In the genomic region with DNA sequence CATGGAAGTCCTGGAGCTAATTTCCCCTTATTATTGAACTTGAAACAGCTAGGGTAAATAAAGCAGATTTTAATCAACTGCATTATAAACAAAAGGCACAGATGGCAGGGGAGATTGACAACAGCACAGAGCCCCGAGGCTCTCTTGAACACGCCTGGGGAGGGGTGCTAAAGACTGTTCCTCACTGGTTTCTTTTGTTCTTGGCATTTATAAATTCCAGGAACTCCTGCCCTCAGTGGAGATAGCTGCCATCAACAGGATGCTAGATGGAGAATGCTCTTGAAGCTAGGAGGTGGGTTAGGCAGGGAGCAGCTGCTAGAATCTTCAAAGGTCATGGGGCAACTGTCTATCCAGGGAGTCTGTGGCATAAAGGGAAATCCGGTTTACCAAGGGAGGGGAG, we compare ENCODE assay signal across 25 mouse cellular contexts.
DNase-seq lines count a peak whose midpoint lies in the region; ATAC-seq and TF ChIP-seq lines count a peak whose summit lies in the region.
"Had no signal": no experiment of that assay in that cellular context is flagged by ENCODE, and none has a peak within 500 bp of the region (broad histone marks: within the 10 kb centered on the region; RNA-seq: fewer than 3 reads in every experiment).

No protein-coding gene starts in this region.

- DNase-seq in hindbrain, embryonic 10.5 days (ENCODE audit: low spot score) = no peak
- DNase-seq in hindbrain, postnatal 0 days (ENCODE audit: low spot score) = no peak
- DNase-seq in brain, embryonic 14.5 days (ENCODE audit: low read depth) = peak; percentile 75
- peak; percentile 57 for DNase-seq in lung, embryonic 14.5 days
- DNase-seq in lung, postnatal 25 days (ENCODE audit: low spot score) = peak; percentile 74
- no peak for DNase-seq in left cerebral cortex, postnatal 14 days (ENCODE audit: low spot score in 2 of 2)
- DNase-seq in midbrain, postnatal 0 days (ENCODE audit: low spot score) = no peak
- DNase-seq in urinary bladder, postnatal 14 days (ENCODE audit: low spot score) = no peak
- DNase-seq: adrenal gland, postnatal 10 days; cerebellum, adult 8-10 months; gastrocnemius, postnatal 14 days; heart, adult 18-20 months; heart, postnatal 14 days; kidney, adult 2 months; kidney, postnatal 14 days; liver, postnatal 0 days; thymus, adult 18-20 months; thymus, postnatal 4 days had no signal

- H3K27me3 ChIP-seq in hindbrain, embryonic 10.5 days (ENCODE audit: insufficient read depth, poor library complexity, severe bottlenecking) = peaks cover 6% of the 10 kb centered on the region; the same call in 1 of the 2 replicates
- no peaks in the 10 kb centered on the region for H3K27me3 ChIP-seq in hindbrain, postnatal 0 days (ENCODE audit: insufficient read depth, low read length)
- no peaks in the 10 kb centered on the region for H3K27me3 ChIP-seq in lung, embryonic 14.5 days (ENCODE audit: insufficient read depth, low read length)
- H3K27me3 ChIP-seq in midbrain, postnatal 0 days (ENCODE audit: insufficient read depth, low read length) = 0 out of 2 replicates have a peak, but pooled peaks cover 4% of the 10 kb centered on the region
- H3K27me3 ChIP-seq: heart, embryonic 13.5 days; hindbrain, embryonic 13.5 days; limb, embryonic 12.5 days; midbrain, embryonic 15.5 days; Patski; stomach, embryonic 15.5 days had no signal

- H3K4me3 ChIP-seq in hindbrain, embryonic 10.5 days = no peak overlapping the region
- H3K4me3 ChIP-seq in hindbrain, postnatal 0 days (ENCODE audit: low read length) = no peak overlapping the region
- H3K4me3 ChIP-seq in lung, embryonic 14.5 days (ENCODE audit: low read depth, low read length) = no peak overlapping the region
- H3K4me3 ChIP-seq in midbrain, postnatal 0 days (ENCODE audit: low read depth, low read length) = no peak overlapping the region
- H3K4me3 ChIP-seq: heart, embryonic 13.5 days; hindbrain, embryonic 13.5 days; limb, embryonic 12.5 days; midbrain, embryonic 15.5 days; stomach, embryonic 15.5 days had no signal

- no peaks in the 10 kb centered on the region for H3K36me3 ChIP-seq in hindbrain, embryonic 10.5 days
- no peaks in the 10 kb centered on the region for H3K36me3 ChIP-seq in hindbrain, postnatal 0 days (ENCODE audit: insufficient read depth, low read length)
- no peaks in the 10 kb centered on the region for H3K36me3 ChIP-seq in lung, embryonic 14.5 days (ENCODE audit: insufficient read depth)
- H3K36me3 ChIP-seq in midbrain, postnatal 0 days (ENCODE audit: insufficient read depth, low read length) = no peaks in the 10 kb centered on the region
- H3K36me3 ChIP-seq: heart, embryonic 13.5 days; hindbrain, embryonic 13.5 days; limb, embryonic 12.5 days; midbrain, embryonic 15.5 days; stomach, embryonic 15.5 days had no signal

- H3K4me1 ChIP-seq in hindbrain, embryonic 10.5 days (replicated peaks) = peaks cover 22% of the 10 kb centered on the region
- 0 out of 2 replicates have a peak, but pooled peaks cover 4% of the 10 kb centered on the region for H3K4me1 ChIP-seq in hindbrain, postnatal 0 days (ENCODE audit: insufficient read depth, low read length)
- H3K4me1 ChIP-seq in lung, embryonic 14.5 days (ENCODE audit: insufficient read depth) = no peaks in the 10 kb centered on the region
- H3K4me1 ChIP-seq in midbrain, postnatal 0 days (ENCODE audit: insufficient read depth, low read length) = no peaks in the 10 kb centered on the region
- H3K4me1 ChIP-seq: heart, embryonic 13.5 days; stomach, embryonic 15.5 days had no signal

- no peak for TF ChIP-seq POLR2A in brain, embryonic 14.5 days (IDR thresholded peaks at IDR 0.05; ENCODE audit: borderline replicate concordance, extremely low read depth, insufficient read depth, insufficient read length, poor library complexity, severe bottlenecking)

- H3K9me3 ChIP-seq in hindbrain, embryonic 10.5 days = no peaks in the 10 kb centered on the region
- no peaks in the 10 kb centered on the region for H3K9me3 ChIP-seq in hindbrain, postnatal 0 days (ENCODE audit: low read length)
- H3K9me3 ChIP-seq in lung, embryonic 14.5 days (ENCODE audit: low read depth, low read length) = no peaks in the 10 kb centered on the region
- no peaks in the 10 kb centered on the region for H3K9me3 ChIP-seq in midbrain, postnatal 0 days (ENCODE audit: low read length)
- H3K9me3 ChIP-seq: heart, embryonic 13.5 days; hindbrain, embryonic 13.5 days; limb, embryonic 12.5 days; midbrain, embryonic 15.5 days; stomach, embryonic 15.5 days had no signal

- no peak overlapping the region for H3K4me2 ChIP-seq in hindbrain, postnatal 0 days (ENCODE audit: low read depth, low read length)
- H3K4me2 ChIP-seq in lung, embryonic 14.5 days = no peak overlapping the region
- H3K4me2 ChIP-seq in midbrain, postnatal 0 days (ENCODE audit: low read depth, low read length, poor library complexity, severe bottlenecking) = no peak overlapping the region
- H3K4me2 ChIP-seq: heart, embryonic 13.5 days; hindbrain, embryonic 13.5 days; limb, embryonic 12.5 days; liver, embryonic 11.5 days; midbrain, embryonic 15.5 days; stomach, embryonic 15.5 days had no signal

- TF ChIP-seq CTCF in hindbrain, postnatal 0 days (IDR thresholded peaks at IDR 0.05; ENCODE audit: low read depth) = no peak
- TF ChIP-seq CTCF in brain, embryonic 14.5 days (IDR thresholded peaks at IDR 0.05; ENCODE audit: borderline replicate concordance, extremely low read depth, insufficient read depth, insufficient read length) = no peak
- TF ChIP-seq CTCF in lung, embryonic 14.5 days (IDR thresholded peaks at IDR 0.05; ENCODE audit: low read depth) = no peak
- no peak for TF ChIP-seq CTCF in midbrain, postnatal 0 days (IDR thresholded peaks at IDR 0.05)

- H3K27ac ChIP-seq in hindbrain, embryonic 10.5 days = 0 out of 2 replicates have a peak overlapping the region, but pooled peaks have one; percentile 40
- H3K27ac ChIP-seq in hindbrain, postnatal 0 days = no peak overlapping the region
- H3K27ac ChIP-seq in lung, embryonic 14.5 days (ENCODE audit: low read depth) = no peak overlapping the region
- no peak overlapping the region for H3K27ac ChIP-seq in midbrain, postnatal 0 days (ENCODE audit: low read depth, low read length)
- H3K27ac ChIP-seq: heart, embryonic 13.5 days; hindbrain, embryonic 13.5 days; limb, embryonic 12.5 days; midbrain, embryonic 15.5 days; stomach, embryonic 15.5 days had no signal

- ATAC-seq in hindbrain, postnatal 0 days = no peak
- peak; percentile 68 for ATAC-seq in lung, embryonic 14.5 days (ENCODE audit: insufficient read depth)
- no peak for ATAC-seq in midbrain, postnatal 0 days (ENCODE audit: low FRiP score)
- ATAC-seq: liver, postnatal 0 days; midbrain, embryonic 15.5 days; Patski had no signal

- intact Hi-C loops in left cerebral cortex, postnatal 14 days (cut with DNase I) = no loop called here

- H3K9ac ChIP-seq in hindbrain, postnatal 0 days (replicated peaks; ENCODE audit: low read length) = no peak overlapping the region
- H3K9ac ChIP-seq in lung, embryonic 14.5 days = no peak overlapping the region
- no peak overlapping the region for H3K9ac ChIP-seq in midbrain, postnatal 0 days (replicated peaks; ENCODE audit: low read length, poor library complexity, severe bottlenecking)
- H3K9ac ChIP-seq: heart, embryonic 13.5 days; hindbrain, embryonic 13.5 days; limb, embryonic 12.5 days; liver, postnatal 0 days; midbrain, embryonic 15.5 days; stomach, embryonic 15.5 days had no signal

- WGBS in hindbrain, embryonic 10.5 days = 45% methylated on average over 3 of the region's 3 CpGs
- WGBS in hindbrain, postnatal 0 days = 31% methylated on average over 3 of the region's 3 CpGs
- WGBS in lung, embryonic 14.5 days = 29% methylated on average over 3 of the region's 3 CpGs
- 32% methylated on average over 3 of the region's 3 CpGs for WGBS in midbrain, postnatal 0 days

Comparison
In these comparisons a context has a peak if more than half of its experiments do, and no peak if none do; other contexts are left out.
1. DNase-seq: peak in brain, embryonic 14.5 days (single experiment), lung, embryonic 14.5 days (single experiment) and lung, postnatal 25 days (single experiment); none in hindbrain, embryonic 10.5 days (single experiment), hindbrain, postnatal 0 days (single experiment), left cerebral cortex, postnatal 14 days (0 of 2), midbrain, postnatal 0 days (single experiment) and urinary bladder, postnatal 14 days (single experiment).